Mouse (Mus musculus): ENCODE data around the gene Gm884. TPM values are rescaled to one million over a fixed set of nuclear protein-coding genes. Genes with fewer than 3 reads are reported as not detected.
"Not testable (repeated sequence)": the region's sequence is repeated elsewhere in the genome, so short reads cannot be mapped to it uniquely, and the experiment has no call there.

Gene Gm884
- polyA plus RNA-seq, 1 experiment, result not detected

DNA sequence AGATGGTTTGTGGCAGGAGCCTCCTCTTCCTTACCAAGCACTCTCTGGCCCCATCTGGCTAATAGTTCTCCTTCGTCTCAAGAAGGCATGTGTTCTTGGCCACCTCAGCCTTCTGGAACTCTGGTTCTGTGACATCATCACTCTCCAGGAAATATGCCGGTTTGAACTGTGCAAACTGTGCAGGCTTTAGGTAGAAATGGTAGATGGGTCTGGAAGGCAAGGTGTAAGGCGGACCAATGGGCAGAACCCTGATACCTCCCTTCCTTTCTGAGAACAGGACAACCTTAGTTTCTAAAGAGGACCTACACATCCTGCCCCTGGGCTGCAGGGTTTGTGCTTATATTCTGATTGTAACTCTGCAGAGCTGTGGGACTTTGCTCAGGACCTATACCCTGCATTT, 17.9 kb upstream of the Gm884 start, which contains the start of gene Lyzl6:
TSS of gene Lyzl6 (minus strand) at position 101 of the 400 bp plus-strand sequence.
- Histone ChIP-seq H3K4me1 (ENCODE audit: control insufficient read depth, insufficient read depth, low read length) (no peaks in the 10 kb centered on the region), H3K4me3 (replicated peaks; ENCODE audit: extremely low read depth, low read depth, low read length) (no peak within 1 kb of the TSS)
- WGBS, result 58% methylated on average over 3 of the region's 3 CpGs
- no peak for DNase-seq
- TF ChIP-seq POLR2A (IDR thresholded peaks at IDR 0.05; ENCODE audit: borderline replicate concordance, extremely low read depth, low read depth, low read length) (no peak), CTCF (IDR thresholded peaks at IDR 0.05; ENCODE audit: insufficient read depth, low read length) (no peak)

- WGBS, result 78% methylated on average over 6 of the region's 6 CpGs
- no peak for DNase-seq
- no peak for TF ChIP-seq CTCF (IDR thresholded peaks at IDR 0.05; ENCODE audit: insufficient read depth, low read length)
- TF ChIP-seq POLR2A (IDR thresholded peaks at IDR 0.05; ENCODE audit: borderline replicate concordance, extremely low read depth, low read depth, low read length), result no peak
Observed at GRCm38 (mm10) chr11:103636261-103636660, 15.3 kb upstream of the Gm884 start.

DNA sequence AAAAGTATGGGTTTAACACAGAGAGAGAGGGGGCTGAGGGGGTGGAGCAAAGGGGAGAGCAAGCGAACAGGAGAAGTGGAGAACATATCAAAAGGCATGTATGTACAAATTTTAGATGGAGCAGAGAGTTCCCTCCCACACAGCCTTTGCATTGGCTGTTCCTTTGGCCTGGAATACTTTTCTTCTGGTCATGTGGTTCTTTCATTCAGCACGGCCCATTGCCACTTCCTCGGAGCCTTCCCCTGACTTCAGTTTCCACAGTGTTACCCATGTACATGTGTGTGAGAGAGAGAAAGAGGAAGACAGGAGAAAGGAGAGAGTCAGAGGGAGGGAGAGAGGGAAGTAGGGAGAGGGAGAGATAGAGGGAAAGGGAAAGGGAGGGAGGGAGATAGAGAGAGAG, 14.5 kb upstream of the Gm884 start:
- DNase-seq, result no peak
- H3K4me3 ChIP-seq (replicated peaks; ENCODE audit: extremely low read depth, low read depth, low read length), result no peak overlapping the region
- no peaks in the 10 kb centered on the region for H3K4me1 ChIP-seq (ENCODE audit: control insufficient read depth, insufficient read depth, low read length)
- TF ChIP-seq POLR2A (IDR thresholded peaks at IDR 0.05; ENCODE audit: borderline replicate concordance, extremely low read depth, low read depth, low read length) (no peak), CTCF (IDR thresholded peaks at IDR 0.05; ENCODE audit: insufficient read depth, low read length) (no peak)
- 62% methylated on average over 3 of the region's 3 CpGs for WGBS

More at GRCm38 (mm10) chr11:103636261-103636660, 15.3 kb upstream of the Gm884 start:
- no peaks in the 10 kb centered on the region for H3K4me1 ChIP-seq (ENCODE audit: control insufficient read depth, insufficient read depth, low read length)
- no peak overlapping the region for H3K4me3 ChIP-seq (replicated peaks; ENCODE audit: extremely low read depth, low read depth, low read length)

GRCm38 (mm10) chr11:103634806-103635205, 13.9 kb upstream of the Gm884 start:
- no peak for DNase-seq
- TF ChIP-seq POLR2A (IDR thresholded peaks at IDR 0.05; ENCODE audit: borderline replicate concordance, extremely low read depth, low read depth, low read length), result no peak
- TF ChIP-seq CTCF (IDR thresholded peaks at IDR 0.05; ENCODE audit: insufficient read depth, low read length), result no peak
- WGBS, result 80% methylated on average over 7 of the region's 7 CpGs
- Histone ChIP-seq H3K4me1 (ENCODE audit: control insufficient read depth, insufficient read depth, low read length) (no peaks in the 10 kb centered on the region), H3K4me3 (replicated peaks; ENCODE audit: extremely low read depth, low read depth, low read length) (no peak overlapping the region)

DNA sequence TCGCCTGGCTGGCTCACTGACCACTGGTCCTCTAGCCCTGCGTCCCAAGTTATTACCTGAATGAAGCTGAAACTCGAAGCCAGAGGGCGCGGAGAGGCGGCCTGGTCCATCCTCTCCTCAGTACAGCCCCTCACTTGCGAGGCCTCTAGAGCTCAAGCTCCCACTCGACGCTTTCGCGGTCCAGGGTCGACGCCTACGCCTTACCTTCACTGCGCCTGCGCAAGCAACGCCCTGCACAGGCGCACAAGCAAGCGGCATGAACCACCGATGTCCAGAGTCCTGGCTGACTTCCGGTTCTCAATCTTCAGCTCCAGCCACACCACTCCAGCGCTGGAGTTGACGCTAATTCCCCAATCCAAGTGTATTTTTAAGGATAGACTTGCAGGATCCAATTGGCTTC, 6.5 kb upstream of the Gm884 start:
- H3K4me1 ChIP-seq (ENCODE audit: control insufficient read depth, insufficient read depth, low read length), result no peaks in the 10 kb centered on the region
- WGBS, result 76% methylated on average over 23 of the region's 23 CpGs

GRCm38 (mm10) chr11:103610772-103611171, 10.2 kb downstream of the Gm884 start:
- no peaks in the 10 kb centered on the region for H3K4me1 ChIP-seq (ENCODE audit: control insufficient read depth, insufficient read depth, low read length)
- no peak for DNase-seq
- no peak overlapping the region for H3K4me3 ChIP-seq (replicated peaks; ENCODE audit: extremely low read depth, low read depth, low read length)
- TF ChIP-seq CTCF (IDR thresholded peaks at IDR 0.05; ENCODE audit: insufficient read depth, low read length) (no peak), POLR2A (IDR thresholded peaks at IDR 0.05; ENCODE audit: borderline replicate concordance, extremely low read depth, low read depth, low read length) (no peak)
- WGBS, result 86% methylated on average over 2 of the region's 2 CpGs

More for the DNA sequence above, 6.5 kb upstream of the Gm884 start:
- TF ChIP-seq CTCF (IDR thresholded peaks at IDR 0.05; ENCODE audit: insufficient read depth, low read length) (no peak), POLR2A (IDR thresholded peaks at IDR 0.05; ENCODE audit: borderline replicate concordance, extremely low read depth, low read depth, low read length) (no peak)
- no peak overlapping the region for H3K4me3 ChIP-seq (replicated peaks; ENCODE audit: extremely low read depth, low read depth, low read length)
- no peak for DNase-seq

GRCm38 (mm10) chr11:103606611-103607010, 14.3 kb downstream of the Gm884 start:
- Histone ChIP-seq H3K4me1 (ENCODE audit: control insufficient read depth, insufficient read depth, low read length) (no peaks in the 10 kb centered on the region), H3K4me3 (replicated peaks; ENCODE audit: extremely low read depth, low read depth, low read length) (no peak overlapping the region)
- 42% methylated on average over 5 of the region's 5 CpGs for WGBS
- TF ChIP-seq CTCF (IDR thresholded peaks at IDR 0.05; ENCODE audit: insufficient read depth, low read length) (no peak), POLR2A (IDR thresholded peaks at IDR 0.05; ENCODE audit: borderline replicate concordance, extremely low read depth, low read depth, low read length) (no peak)
- no peak for DNase-seq

- no peak for DNase-seq
- Histone ChIP-seq H3K4me3 (replicated peaks; ENCODE audit: extremely low read depth, low read depth, low read length) (no peak overlapping the region), H3K4me1 (ENCODE audit: control insufficient read depth, insufficient read depth, low read length) (no peaks in the 10 kb centered on the region)
- WGBS, result 83% methylated on average over 11 of the region's 11 CpGs
- TF ChIP-seq POLR2A (IDR thresholded peaks at IDR 0.05; ENCODE audit: borderline replicate concordance, extremely low read depth, low read depth, low read length) (no peak), CTCF (IDR thresholded peaks at IDR 0.05; ENCODE audit: insufficient read depth, low read length) (no peak)
Observed at GRCm38 (mm10) chr11:103578339-103578738, 42.6 kb downstream of the Gm884 start.

DNA sequence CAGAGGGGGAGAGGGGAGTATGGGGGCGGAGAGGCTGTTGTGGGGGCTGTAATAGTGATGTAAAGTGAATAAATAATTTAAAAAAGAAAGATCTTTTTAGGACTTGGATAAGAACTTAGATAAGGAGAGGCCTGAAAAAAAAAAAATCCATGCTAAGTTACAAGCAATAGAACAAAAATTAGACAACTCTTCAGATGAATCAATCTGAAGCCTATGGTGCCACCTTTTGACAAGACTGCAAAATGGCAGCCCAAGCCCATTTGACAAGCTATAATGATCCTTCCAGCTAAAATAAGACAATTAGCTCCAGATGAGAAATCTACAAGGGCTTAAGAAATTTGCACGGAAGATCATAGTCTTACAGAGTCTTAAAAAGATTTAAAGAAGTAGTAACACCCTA, 64.9 kb downstream of the Gm884 start:
- WGBS, result 67% methylated on average over 2 of the region's 2 CpGs
- no peak for TF ChIP-seq CTCF (IDR thresholded peaks at IDR 0.05; ENCODE audit: insufficient read depth, low read length)
- TF ChIP-seq POLR2A (IDR thresholded peaks at IDR 0.05; ENCODE audit: borderline replicate concordance, extremely low read depth, low read depth, low read length), result no peak
- H3K4me3 ChIP-seq (replicated peaks; ENCODE audit: extremely low read depth, low read depth, low read length), result no peak overlapping the region
- H3K4me1 ChIP-seq (ENCODE audit: control insufficient read depth, insufficient read depth, low read length), result no peaks in the 10 kb centered on the region
- DNase-seq, result no peak

- not testable (repeated sequence) for DNase-seq; H3K4me3 ChIP-seq (replicated peaks; ENCODE audit: extremely low read depth, low read depth, low read length); H3K4me1 ChIP-seq (ENCODE audit: control insufficient read depth, insufficient read depth, low read length)
- WGBS, result 21% methylated on average over 1 of the region's 1 CpGs
Observed at GRCm38 (mm10) chr11:103534973-103535372, 86.0 kb downstream of the Gm884 start.

All from lung, adult 2 months (tissue).